Mouse (Mus musculus) layer of hippocampus, adult 8-10 months (tissue): ENCODE measurements around the gene Itgae. TPM values are rescaled to one million over a fixed set of nuclear protein-coding genes. Genes with fewer than 3 reads are reported as not detected.

Experiments
- DNase-seq, 2 experiments: peaks; one replicate each; pipeline ENCODE4 v3.0.0; 2022; ENCODE audit warnings: low spot score in 2 of 2
- total RNA-seq, 4 experiments: library from RNA; stranded (reverse); gene quantifications; 2 replicates each; pipeline ENCODE4 v1.2.4; 2022

Gene Itgae
- total RNA-seq, 4 experiments from 2014 or later: 0.16 to 0.21 (median 0.18) TPM

DNA sequence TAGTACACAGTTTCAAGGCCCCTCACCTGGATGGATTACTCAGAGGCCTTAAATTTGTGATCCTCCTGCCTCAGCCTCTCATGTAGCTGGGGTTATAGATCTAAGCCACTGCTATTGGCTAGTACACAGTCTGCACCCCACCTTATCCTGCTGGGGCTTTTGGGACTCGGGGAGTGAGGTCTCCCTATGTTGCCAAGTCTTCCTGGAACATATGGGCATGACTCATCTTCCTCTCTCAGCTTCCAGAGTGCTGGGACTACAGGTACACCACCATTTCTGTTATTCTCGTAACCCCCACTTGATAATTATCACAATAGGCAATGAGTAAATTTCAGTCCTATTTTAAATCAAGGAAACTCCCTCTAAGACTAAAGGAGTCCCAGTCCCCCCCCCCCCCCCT lies 104.1 kb downstream of the Itgae start:
- DNase-seq: no peak

Other genes starting within 250 kb of the Itgae start
- 1 to 10 TPM; 6.0 to 8.9 (median 6.3) TPM for gene Atp2a3, start 129.4 kb upstream of the Itgae start, total RNA-seq
- gene P2rx1, start 91.5 kb upstream of the Itgae start, total RNA-seq: under 1 TPM in 3 of 4 experiments, not detected in 1; 0.45 to 0.55 (median 0.54) TPM
- 100 to 1,000 TPM; 123 to 167 (median 149) TPM for gene Camkk1, start 71.6 kb upstream of the Itgae start, total RNA-seq
- gene Ncbp3, start 42.8 kb upstream of the Itgae start, total RNA-seq: 10 to 100 TPM in 3 of 4 experiments, 1 to 10 TPM in 1; 9.3 to 12.1 (median 11.3) TPM
- gene Haspin, start 47.7 kb downstream of the Itgae start, total RNA-seq: under 1 TPM in 3 of 4 experiments, not detected in 1; 0.19 to 0.48 (median 0.25) TPM
- gene P2rx5, start 69.8 kb downstream of the Itgae start, total RNA-seq: 1 to 10 TPM; 1.7 to 4.1 (median 2.8) TPM
- gene Emc6, start 86.5 kb downstream of the Itgae start, total RNA-seq: 10 to 100 TPM; 39.6 to 49.2 (median 44.0) TPM
- 10 to 100 TPM in 2 of 4 experiments, 1 to 10 TPM in 2; 7.9 to 13.1 (median 10.5) TPM for gene Tax1bp3, start 86.5 kb downstream of the Itgae start, total RNA-seq
- 10 to 100 TPM; 19.0 to 30.4 (median 24.5) TPM for gene Ctns, start 108.5 kb downstream of the Itgae start, total RNA-seq
- gene Shpk, start 108.9 kb downstream of the Itgae start, total RNA-seq: 1 to 10 TPM; 3.3 to 5.1 (median 4.2) TPM
- gene Trpv1, start 143.7 kb downstream of the Itgae start, total RNA-seq: not detected
- gene Trpv3, start 176.8 kb downstream of the Itgae start, total RNA-seq: under 1 TPM; 0.49 to 0.67 (median 0.58) TPM
- 10 to 100 TPM; 15.1 to 20.2 (median 18.3) TPM for gene Aspa, start 239.0 kb downstream of the Itgae start, total RNA-seq
- gene Gm49340, start 239.2 kb downstream of the Itgae start, total RNA-seq: not detected
- under 1 TPM in 1 of 4 experiments, not detected in 3; 0.29 TPM for gene Spata22, start 239.2 kb downstream of the Itgae start, total RNA-seq